Mouse (Mus musculus) MEL (cell line): Measurements from ENCODE around the gene Ubxn4.

ENCODE experiments used
- BHLHE40 ChIP-seq: IDR thresholded peaks from 2 replicates; pipeline ENCODE4 v1.6.1; 2012; ENCODE audit warnings: low read depth, mild to moderate bottlenecking, inconsistent platforms, low read length, improper control_type of control experiment, borderline replicate concordance
- CHD2 ChIP-seq: IDR thresholded peaks from 2 replicates; pipeline ENCODE4 v1.6.1; 2011; ENCODE audit warnings: low read length, improper control_type of control experiment
- CTCF ChIP-seq, 3 experiments: IDR thresholded peaks in 2 of 3; conservative IDR thresholded peaks in 1 of 3; 2 replicates each; pipeline ENCODE4 v1.5.1; 2011 to 2012; ENCODE audit warnings: low read length in 3 of 3, low read depth in 2 of 3, mild to moderate bottlenecking in 2 of 3, improper control_type of control experiment in 1 of 3, inconsistent platforms in 1 of 3, mixed read lengths in 1 of 3, moderate library complexity in 1 of 3; ENCODE audit not compliant: control insufficient read depth in 1 of 3, insufficient read depth in 1 of 3, poor library complexity in 1 of 3, severe bottlenecking in 1 of 3
- ELF1 ChIP-seq: IDR thresholded peaks from 2 replicates; pipeline ENCODE4 v1.6.1; 2014; ENCODE audit warnings: low read depth, mild to moderate bottlenecking, inconsistent platforms, low read length, improper control_type of control experiment, moderate library complexity
- EP300 ChIP-seq, 2 experiments: IDR thresholded peaks; 2 replicates each; pipeline ENCODE4 v1.6.1; 2011; ENCODE audit warnings: improper control_type of control experiment in 2 of 2, low read length in 2 of 2, low read depth in 1 of 2, mild to moderate bottlenecking in 1 of 2
- GATA1 ChIP-seq: IDR thresholded peaks from 2 replicates; pipeline ENCODE4 v1.6.1; 2011; ENCODE audit warnings: low read depth, low read length, improper control_type of control experiment
- JUND ChIP-seq: IDR thresholded peaks from 2 replicates; pipeline ENCODE4 v1.6.1; 2011; ENCODE audit warnings: low read depth, mild to moderate bottlenecking, improper control_type of control experiment, low read length
- POLR2A ChIP-seq, 2 experiments: IDR thresholded peaks; 2 replicates each; pipeline ENCODE4 v1.6.1; 2011 to 2012; ENCODE audit warnings: low read length in 2 of 2, mild to moderate bottlenecking in 2 of 2, control low read depth in 1 of 2, improper control_type of control experiment in 1 of 2, low read depth in 1 of 2, moderate library complexity in 1 of 2; ENCODE audit not compliant: control insufficient read depth in 1 of 2, insufficient read depth in 1 of 2, poor library complexity in 1 of 2
- USF1 ChIP-seq: IDR thresholded peaks from 2 replicates; pipeline ENCODE4 v1.6.1; 2014; ENCODE audit warnings: low read depth, mild to moderate bottlenecking, inconsistent platforms, low read length, improper control_type of control experiment, moderate library complexity
- ZC3H11A ChIP-seq: IDR thresholded peaks from 2 replicates; pipeline ENCODE4 v1.6.1; 2012; ENCODE audit warnings: low read depth, mild to moderate bottlenecking, inconsistent platforms, low read length, improper control_type of control experiment
- ZMIZ1 ChIP-seq: IDR thresholded peaks from 2 replicates; pipeline ENCODE4 v1.6.1; 2012; ENCODE audit warnings: low read depth, mild to moderate bottlenecking, inconsistent platforms, low read length, improper control_type of control experiment, moderate library complexity

DNA sequence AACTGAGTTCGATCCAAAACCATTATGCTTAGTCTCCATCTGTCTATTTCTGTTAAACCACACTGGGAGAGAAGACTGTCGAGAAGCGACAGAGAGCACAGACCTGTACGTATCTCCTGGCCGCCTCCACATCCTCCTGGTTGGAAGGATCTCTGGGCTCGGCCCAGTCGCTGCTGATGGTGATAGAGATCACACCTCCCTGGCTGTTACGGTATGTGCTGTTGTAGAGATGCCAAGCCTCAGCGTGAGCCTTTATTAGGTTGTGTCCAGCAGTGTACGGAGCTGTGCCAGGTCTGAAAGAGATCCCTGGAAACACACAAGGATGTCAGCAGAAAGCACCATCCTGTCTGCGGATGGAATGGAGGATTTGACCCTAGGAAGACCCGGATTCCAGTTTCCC is 49.8 kb downstream of the Ubxn4 start:
- no peak for TF ChIP-seq POLR2A (IDR thresholded peaks at IDR 0.05; ENCODE audit: control insufficient read depth in 1 of 2, insufficient read depth in 1 of 2, low read depth in 1 of 2, low read length in 2 of 2, poor library complexity in 1 of 2)
- no peak for TF ChIP-seq ELF1
- TF ChIP-seq CTCF (IDR thresholded peaks at IDR 0.05 in 2 of 3, conservative IDR thresholded peaks at IDR 0.05 in 1 of 3; ENCODE audit: control insufficient read depth in 1 of 3, insufficient read depth in 1 of 3, low read depth in 2 of 3, low read length in 3 of 3, poor library complexity in 1 of 3, severe bottlenecking in 1 of 3) = no peak
- TF ChIP-seq ZMIZ1 = no peak
- no peak for TF ChIP-seq EP300 (IDR thresholded peaks at IDR 0.05; ENCODE audit: low read depth in 1 of 2, low read length in 2 of 2)
- no peak for TF ChIP-seq JUND
- no peak for TF ChIP-seq ZC3H11A
- TF ChIP-seq GATA1 = no peak
- no peak for TF ChIP-seq BHLHE40
- TF ChIP-seq USF1 = no peak
- no peak for TF ChIP-seq CHD2
